Mouse (Mus musculus) G1E (cell line): ENCODE results near the gene Smoc1.

Experiments
- CTCF ChIP-seq: IDR thresholded peaks from 2 replicates; pipeline ENCODE4 v1.5.1; 2012; ENCODE audit warnings: low read depth, low read length, inconsistent platforms, mixed read lengths
- GATA1 ChIP-seq: IDR thresholded peaks from 2 replicates; pipeline ENCODE4 v1.6.1; 2012; ENCODE audit warnings: borderline replicate concordance, low read length, inconsistent platforms, mixed read lengths
- POLR2AphosphoS5 ChIP-seq: IDR thresholded peaks from 2 replicates; pipeline ENCODE4 v1.6.1; 2012; ENCODE audit warnings: low read depth, low read length, inconsistent platforms; ENCODE audit not compliant: insufficient replicate concordance
- TAL1 ChIP-seq: conservative IDR thresholded peaks from 2 replicates; pipeline ENCODE4 v1.6.1; 2012; ENCODE audit warnings: low read depth, low read length, inconsistent platforms, mixed read lengths

DNA sequence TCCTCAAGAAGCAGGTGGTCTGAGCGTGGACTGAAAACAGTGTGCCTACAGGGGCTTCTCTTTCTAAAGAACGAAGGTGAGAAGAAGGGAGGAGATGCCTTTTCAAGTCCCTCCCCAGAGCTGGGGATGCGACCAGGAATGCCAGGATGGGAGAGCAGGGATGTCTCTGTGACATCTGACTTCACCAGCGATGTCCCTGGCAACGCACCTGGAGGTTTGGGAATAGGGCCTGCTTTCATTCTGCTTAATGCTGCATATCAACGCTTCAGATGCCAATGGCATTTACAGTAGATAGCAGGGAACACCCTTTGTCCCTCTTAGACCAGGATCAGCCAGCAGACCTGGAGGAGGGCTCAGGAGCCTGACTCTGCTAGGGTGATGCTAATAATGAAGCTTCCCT is 112.9 kb downstream of the Smoc1 start:
- TF ChIP-seq CTCF (no peak), GATA1 (no peak), TAL1 (no peak), POLR2AphosphoS5 (no peak)
